Mouse (Mus musculus) bone marrow, adult 2 months (tissue): Measurements from ENCODE around the gene Cfb.

ENCODE experiments used
- CTCF ChIP-seq: fragments of 200-500 bp; IDR thresholded peaks from 2 replicates; pipeline ENCODE4 v1.5.1; 2011; ENCODE audit warnings: low read length, control low read depth; ENCODE audit not compliant: control insufficient read depth, insufficient read depth
- POLR2A ChIP-seq: fragments of 200-500 bp; IDR thresholded peaks from 2 replicates; pipeline ENCODE4 v1.6.1; 2011; ENCODE audit warnings: low read depth, mild to moderate bottlenecking, control low read depth, low read length, borderline replicate concordance; ENCODE audit not compliant: control insufficient read depth

DNA sequence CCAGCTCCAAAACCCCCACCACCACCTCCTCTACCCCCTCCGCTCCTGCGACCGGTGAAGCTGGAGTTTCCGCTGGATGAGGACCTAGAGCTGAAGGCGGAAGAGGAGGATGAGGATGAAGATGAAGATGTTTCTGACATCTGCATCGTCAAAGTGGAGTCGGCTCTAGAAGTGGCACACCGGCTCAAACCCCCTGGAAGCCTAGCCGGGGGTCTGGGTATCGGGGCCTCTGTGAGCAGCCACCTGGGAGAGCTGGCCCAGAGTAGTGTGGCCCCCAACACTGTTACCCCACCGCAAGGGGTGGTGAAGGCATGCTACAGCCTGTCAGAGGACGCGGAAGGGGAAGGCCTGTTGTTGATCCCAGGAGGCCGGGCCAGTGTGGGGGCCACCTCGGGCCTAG is 33.4 kb upstream of the Cfb start:
- TF ChIP-seq POLR2A (no peak), CTCF (no peak)
